Mouse (Mus musculus) heart, postnatal 14 days (tissue): Measurements from ENCODE around the gene Pm20d1. TPM values are rescaled to one million over a fixed set of nuclear protein-coding genes. Genes with fewer than 3 reads are reported as not detected.

ENCODE experiments used
- DNase-seq, 2 experiments: peaks; one replicate each; pipeline ENCODE4 v3.0.0; 2021 to 2022
- intact Hi-C: fragments of 180-260 bp; cut with DNase I; formaldehyde crosslinking; loops from one replicate; pipeline ENCODE4 v1.15.1; 2025
- total RNA-seq, 2 experiments: library from RNA; stranded (reverse); gene quantifications; 2 replicates each; pipeline ENCODE4 v1.2.3; 2021

Gene Pm20d1
- total RNA-seq, 2 experiments from 2014 or later: 4.4 TPM

GRCm38 (mm10) chr1:131827207-131827786, 30.1 kb downstream of the Pm20d1 start, which contains the start of gene Slc41a1:
Slc41a1 (plus strand) TSS chr1:131827493.
- intact Hi-C loops: loop anchor here (5.0 kb wide), 1 partner anchor 40 kb away; the partner anchor contains the start of gene Rab29
- no peak for DNase-seq

- intact Hi-C loops: loop anchor here (5.0 kb wide), 1 partner anchor 39 kb away; the partner anchor contains the start of gene Rab29
- peak; percentile 92 to 94 for DNase-seq
Measured at GRCm38 (mm10) chr1:131827787-131828258, 30.6 kb downstream of the Pm20d1 start.

- DNase-seq: no peak
- intact Hi-C loops: loop anchor here (5.0 kb wide), 1 partner anchor 39 kb away; the partner anchor contains the start of gene Rab29
Measured at GRCm38 (mm10) chr1:131828297-131829126, 31.3 kb downstream of the Pm20d1 start.

- DNase-seq: no peak
- intact Hi-C loops: loop anchor here (5.0 kb wide), 1 partner anchor 38 kb away; the partner anchor contains the start of gene Rab29
Measured at GRCm38 (mm10) chr1:131829279-131829678, 32.1 kb downstream of the Pm20d1 start.

- intact Hi-C loops: no loop called here
- no peak for DNase-seq
Measured at GRCm38 (mm10) chr1:131830561-131830960, 33.4 kb downstream of the Pm20d1 start.

- no peak for DNase-seq
- intact Hi-C loops: no loop called here
Measured at GRCm38 (mm10) chr1:131830971-131831641, 33.9 kb downstream of the Pm20d1 start.

GRCm38 (mm10) chr1:131837035-131837434, 39.9 kb downstream of the Pm20d1 start:
- no peak for DNase-seq

GRCm38 (mm10) chr1:131838542-131838941, 41.4 kb downstream of the Pm20d1 start:
- intact Hi-C loops: no loop called here
- DNase-seq: no peak

More at GRCm38 (mm10) chr1:131837035-131837434, 39.9 kb downstream of the Pm20d1 start:
- intact Hi-C loops: no loop called here

- no peak for DNase-seq
- intact Hi-C loops: no loop called here
Measured at GRCm38 (mm10) chr1:131839279-131839678, 42.1 kb downstream of the Pm20d1 start.

GRCm38 (mm10) chr1:131842221-131842620, 45.0 kb downstream of the Pm20d1 start:
- intact Hi-C loops: no loop called here

GRCm38 (mm10) chr1:131843758-131844157, 46.6 kb downstream of the Pm20d1 start:
- intact Hi-C loops: loop anchor here (2.0 kb wide), 1 partner anchor 77 kb away; no protein-coding TSS in a partner anchor
- no peak for DNase-seq

More at GRCm38 (mm10) chr1:131842221-131842620, 45.0 kb downstream of the Pm20d1 start:
- no peak for DNase-seq

GRCm38 (mm10) chr1:131844883-131845282, 47.7 kb downstream of the Pm20d1 start:
- no peak for DNase-seq
- intact Hi-C loops: loop anchor here (1.0 to 5.0 kb wide), 3 partner anchors 78 to 233 kb away; no protein-coding TSS in a partner anchor

- intact Hi-C loops: loop anchor here (5.0 kb wide), 1 partner anchor 234 kb away; no protein-coding TSS in a partner anchor
- peak; percentile 71 to 78 for DNase-seq
Measured at GRCm38 (mm10) chr1:131846255-131846654, 49.1 kb downstream of the Pm20d1 start.

GRCm38 (mm10) chr1:131861811-131862210, 64.6 kb downstream of the Pm20d1 start:
- intact Hi-C loops: no loop called here
- no peak for DNase-seq

GRCm38 (mm10) chr1:131865596-131865995, 68.4 kb downstream of the Pm20d1 start:
- intact Hi-C loops: loop anchor here (5.0 kb wide), 1 partner anchor 38 kb away; the partner anchor contains the start of gene Slc41a1

GRCm38 (mm10) chr1:131866304-131866999, 69.3 kb downstream of the Pm20d1 start:
- no peak for DNase-seq
- intact Hi-C loops: loop anchor here (5.0 kb wide), 1 partner anchor 39 kb away; the partner anchor contains the start of gene Slc41a1

More at GRCm38 (mm10) chr1:131865596-131865995, 68.4 kb downstream of the Pm20d1 start:
- no peak for DNase-seq

- DNase-seq: peak; percentile 92 to 96
- intact Hi-C loops: loop anchor here (5.0 kb wide), 1 partner anchor 40 kb away; the partner anchor contains the start of gene Slc41a1
Measured at GRCm38 (mm10) chr1:131867093-131867945, 70.1 kb downstream of the Pm20d1 start, which contains the start of gene Rab29. Rab29 (plus strand) TSS chr1:131867224.

- peak in 1 of 2 experiments; percentile 16 for DNase-seq
- intact Hi-C loops: loop anchor here (5.0 kb wide), 1 partner anchor 41 kb away; the partner anchor contains the start of gene Slc41a1
Measured at GRCm38 (mm10) chr1:131867946-131868290, 70.7 kb downstream of the Pm20d1 start.
